Mouse (Mus musculus) midbrain, embryonic 12.5 days (tissue): Measurements from ENCODE around the gene Olfr750. TPM values are rescaled to one million over a fixed set of nuclear protein-coding genes. Genes with fewer than 3 reads are reported as not detected.

Experiments used
- ATAC-seq: fragments of 200-750 bp; cut with Nextera tagmentation; 2 replicates; pipeline ENCODE4 v1.8.0; 2017; ENCODE audit warnings: low read depth, moderate TSS enrichment, moderate library complexity; ENCODE audit not compliant: low FRiP score
- H3K27ac ChIP-seq: fragments of 300-500 bp; sonication (generic); replicated peaks from 2 replicates; pipeline ENCODE4 v1.5.1; 2016; ENCODE audit warnings: mild to moderate bottlenecking
- H3K27me3 ChIP-seq: fragments of 300-500 bp; sonication (generic); 2 replicates; pipeline ENCODE4 v1.6.1; 2016; ENCODE audit warnings: mild to moderate bottlenecking
- H3K36me3 ChIP-seq: fragments of 300-500 bp; sonication (generic); 2 replicates; pipeline ENCODE4 v1.6.1; 2016
- H3K4me1 ChIP-seq: fragments of 300-500 bp; sonication (generic); 2 replicates; pipeline ENCODE4 v1.6.1; 2016
- H3K4me2 ChIP-seq: fragments of 300-500 bp; sonication (generic); replicated peaks from 2 replicates; pipeline ENCODE4 v1.6.1; 2016; ENCODE audit warnings: mild to moderate bottlenecking, moderate library complexity
- H3K4me3 ChIP-seq: fragments of 300-500 bp; sonication (generic); 2 replicates; pipeline ENCODE4 v1.5.1; 2016; ENCODE audit warnings: mild to moderate bottlenecking
- H3K9ac ChIP-seq: fragments of 300-500 bp; sonication (generic); replicated peaks from 2 replicates; pipeline ENCODE4 v1.6.1; 2016; ENCODE audit warnings: mild to moderate bottlenecking, moderate library complexity
- H3K9me3 ChIP-seq: fragments of 300-500 bp; sonication (generic); 2 replicates; pipeline ENCODE4 v1.6.1; 2016; ENCODE audit warnings: mild to moderate bottlenecking
- WGBS: fragments of 180-500 bp; shearing (Covaris S2); methylation state at CpG from one replicate; pipeline ENCODE4 v1.1.7; 2016; 5-methylcytosine and 5-hydroxymethylcytosine counted together
- polyA plus RNA-seq: library from polyadenylated mRNA; unstranded; fragments of >200 nt; fragmentation: Nextera tagmentation; extraction: Ambion mirVana; gene quantifications from 2 replicates; pipeline ENCODE4 v1.2.1, GENCODE M21; 2016

The Olfr750 gene
- polyA plus RNA-seq, 1 experiment from 2014 or later = 0.03 TPM

DNA sequence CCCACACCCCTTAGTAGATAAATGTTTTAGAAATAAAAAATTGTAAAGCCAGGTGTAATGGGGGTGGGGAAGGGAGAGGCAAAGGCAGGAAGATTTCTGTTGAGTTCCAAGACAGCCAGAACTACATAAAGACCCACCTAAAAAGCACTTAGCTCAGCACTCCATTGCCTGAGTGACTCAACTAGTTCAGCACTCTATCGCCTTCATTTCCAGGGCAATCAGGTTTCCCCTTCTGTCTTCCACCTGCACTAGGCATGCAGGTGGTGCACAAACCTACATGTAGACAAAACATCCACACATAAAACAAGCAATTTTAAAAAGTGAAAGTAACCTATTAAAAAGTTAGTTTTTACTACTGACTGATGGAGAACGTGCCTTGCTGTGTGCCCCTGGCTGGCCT lies 10.9 kb upstream of the Olfr750 start:
- H3K4me2 ChIP-seq = no peak overlapping the region
- ATAC-seq = no peak
- no peak overlapping the region for H3K4me3 ChIP-seq
- peaks cover 34% of the 10 kb centered on the region for H3K27me3 ChIP-seq
- WGBS = 80% methylated on average over 2 of the region's 2 CpGs
- H3K27ac ChIP-seq = no peak overlapping the region
- no peak overlapping the region for H3K9ac ChIP-seq
- H3K9me3 ChIP-seq = no peaks in the 10 kb centered on the region
- no peaks in the 10 kb centered on the region for H3K36me3 ChIP-seq
- peaks cover 22% of the 10 kb centered on the region for H3K4me1 ChIP-seq

DNA sequence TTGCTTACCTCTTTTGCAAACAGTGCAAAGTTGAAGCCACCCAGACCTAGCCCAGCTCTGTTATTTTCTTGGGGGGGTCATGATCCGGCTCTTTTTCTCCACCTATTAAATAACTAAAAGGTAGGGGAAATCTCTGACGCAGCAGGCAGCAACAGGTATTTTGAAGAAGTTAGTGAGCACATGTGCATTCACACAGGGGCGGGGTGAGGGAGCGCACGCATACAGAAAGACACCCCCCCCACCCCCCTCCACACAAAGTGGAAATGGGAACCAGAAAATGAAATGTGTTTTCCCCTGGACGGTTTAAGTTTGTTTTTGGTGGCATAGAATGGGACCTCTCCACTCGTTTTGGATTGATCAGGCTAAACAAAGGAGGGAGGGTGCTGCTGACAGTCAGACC lies 9.6 kb upstream of the Olfr750 start:
- 6% methylated on average over 7 of the region's 7 CpGs for WGBS
- no peak overlapping the region for H3K27ac ChIP-seq
- peaks cover 36% of the 10 kb centered on the region for H3K27me3 ChIP-seq
- no peak overlapping the region for H3K9ac ChIP-seq
- ATAC-seq = no peak
- peak overlapping the region; percentile 70 for H3K4me2 ChIP-seq
- no peaks in the 10 kb centered on the region for H3K36me3 ChIP-seq
- peaks cover 20% of the 10 kb centered on the region for H3K4me1 ChIP-seq
- peak overlapping the region; percentile 51 for H3K4me3 ChIP-seq
- no peaks in the 10 kb centered on the region for H3K9me3 ChIP-seq

DNA sequence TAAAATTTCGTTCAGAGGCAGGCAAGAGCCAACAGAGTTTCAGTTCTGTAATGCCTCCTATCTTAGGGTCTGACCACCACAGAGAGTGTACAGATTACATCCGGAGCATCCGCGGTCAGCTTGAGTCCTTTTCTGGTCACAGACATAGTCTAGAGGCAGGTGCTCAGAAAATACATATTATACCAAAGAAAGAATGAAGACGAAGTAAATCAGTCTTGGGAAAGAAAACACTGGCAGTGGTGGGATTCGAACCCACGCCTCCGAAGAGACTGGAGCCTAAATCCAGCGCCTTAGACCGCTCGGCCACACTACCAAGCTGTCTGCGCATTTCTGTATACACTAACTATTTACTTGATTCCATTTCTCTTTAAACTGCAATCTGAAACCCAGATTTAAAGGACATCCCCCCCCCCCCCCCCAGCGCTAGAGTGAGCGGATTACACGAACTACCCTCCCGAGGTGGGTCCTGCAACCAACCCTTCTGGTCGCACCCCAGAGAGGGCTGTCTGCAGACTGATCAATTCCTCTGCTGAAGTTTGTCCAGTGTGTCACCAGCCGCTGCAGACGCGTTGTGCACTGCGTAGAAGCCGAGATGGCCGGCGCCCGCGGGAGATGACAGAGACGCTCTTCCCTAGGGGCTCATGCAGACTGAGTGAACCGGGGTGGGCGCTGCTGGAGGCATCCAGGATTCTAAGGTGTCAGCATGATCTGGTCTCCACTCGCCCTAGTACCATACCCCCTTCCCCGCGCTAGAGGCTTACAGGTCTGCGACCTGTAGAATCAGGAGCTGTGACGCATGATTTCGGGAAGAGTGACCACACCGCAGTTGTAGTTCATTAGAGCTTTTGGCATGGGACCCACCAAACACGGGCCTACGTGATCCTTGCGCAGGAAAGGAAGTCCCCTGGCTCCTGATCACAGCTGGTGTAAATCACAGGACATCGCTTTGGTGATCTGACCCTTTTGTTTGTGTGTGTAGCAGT lies 8.7 kb upstream of the Olfr750 start:
- H3K27me3 ChIP-seq = peaks cover 36% of the 10 kb centered on the region
- ATAC-seq = peak; percentile 74
- no peaks in the 10 kb centered on the region for H3K36me3 ChIP-seq
- peak overlapping the region; percentile 51 for H3K4me3 ChIP-seq
- H3K4me2 ChIP-seq = peak overlapping the region; percentile 70
- H3K4me1 ChIP-seq = peaks cover 13% of the 10 kb centered on the region
- H3K9ac ChIP-seq = peak overlapping the region; percentile 54
- H3K27ac ChIP-seq = no peak overlapping the region
- H3K9me3 ChIP-seq = no peaks in the 10 kb centered on the region
- WGBS = 2% methylated on average over 40 of the region's 40 CpGs

DNA sequence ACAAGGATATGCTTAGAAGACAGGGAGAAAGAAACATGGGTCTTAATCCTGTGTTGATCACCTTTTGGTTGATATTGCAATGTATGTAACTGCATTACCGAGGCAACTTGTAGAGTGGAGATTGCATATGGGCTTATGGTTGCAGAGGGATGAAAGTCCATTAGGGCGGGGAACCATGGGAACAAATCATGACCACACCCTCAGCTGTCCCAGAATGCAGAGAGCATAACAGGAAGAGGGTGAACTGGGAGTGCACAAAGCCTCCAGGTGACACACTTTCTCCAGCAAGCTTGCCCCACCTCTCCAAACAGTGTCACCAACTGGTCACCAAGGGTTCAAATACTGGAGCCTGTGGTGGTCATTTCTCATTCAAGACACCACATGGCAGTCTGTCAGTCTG lies 6.8 kb upstream of the Olfr750 start:
- Histone ChIP-seq H3K27me3 (peaks cover 29% of the 10 kb centered on the region), H3K4me1 (peaks cover 13% of the 10 kb centered on the region), H3K36me3 (no peaks in the 10 kb centered on the region), H3K27ac (no peak overlapping the region), H3K4me3 (no peak overlapping the region), H3K9me3 (no peaks in the 10 kb centered on the region), H3K9ac (no peak overlapping the region), H3K4me2 (no peak overlapping the region)
- no peak for ATAC-seq
- WGBS = 96% methylated on average over 2 of the region's 2 CpGs

DNA sequence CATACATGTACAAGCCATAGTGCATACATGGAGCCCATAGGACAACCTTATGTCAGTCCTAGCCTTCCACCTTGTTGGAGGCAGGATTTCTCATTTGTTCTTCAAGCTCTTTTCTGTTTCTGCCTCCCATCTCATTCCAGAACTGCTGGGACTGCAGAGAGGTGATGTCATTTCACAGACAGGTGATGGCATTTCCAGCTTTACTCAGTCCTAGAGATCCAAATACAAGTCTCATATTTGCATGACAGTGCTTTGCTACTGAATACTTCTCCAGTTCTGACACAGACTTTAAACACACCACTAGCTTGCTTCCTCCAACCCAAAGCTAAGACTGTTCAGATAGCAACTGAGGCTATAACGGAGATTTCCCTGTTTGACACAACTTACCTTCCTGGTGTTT lies 4.9 kb upstream of the Olfr750 start:
- 87% methylated on average over 1 of the region's 1 CpGs for WGBS
- Histone ChIP-seq H3K4me3 (no peak overlapping the region), H3K36me3 (no peaks in the 10 kb centered on the region)

DNA sequence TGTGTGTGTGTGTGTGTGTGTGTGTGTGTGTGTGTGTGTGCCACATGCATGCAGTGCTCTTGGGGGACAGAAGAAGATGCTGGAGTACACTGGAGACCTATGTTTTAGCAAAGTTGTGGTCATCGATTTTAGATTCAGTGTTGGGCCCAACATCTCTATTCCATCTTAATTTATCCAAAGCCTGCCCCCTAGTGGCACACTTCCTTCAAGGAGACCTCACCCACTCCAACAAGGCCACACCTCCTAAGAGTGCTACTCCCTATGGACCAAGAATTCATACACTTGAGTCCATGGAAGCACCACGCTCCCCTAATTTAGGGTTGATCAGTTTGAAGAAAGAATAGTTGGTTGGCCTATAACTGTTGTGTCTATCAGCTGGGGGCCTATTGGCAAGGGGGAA lies 4.6 kb downstream of the Olfr750 start:
- H3K4me1 ChIP-seq = no peaks in the 10 kb centered on the region
- H3K9me3 ChIP-seq = no peaks in the 10 kb centered on the region
- H3K4me3 ChIP-seq = no peak overlapping the region
- no peaks in the 10 kb centered on the region for H3K36me3 ChIP-seq
- 0 out of 2 replicates have a peak, but pooled peaks cover 4% of the 10 kb centered on the region for H3K27me3 ChIP-seq
- 80% methylated on average over 2 of the region's 2 CpGs for WGBS
- H3K27ac ChIP-seq = no peak overlapping the region
- H3K9ac ChIP-seq = no peak overlapping the region
- H3K4me2 ChIP-seq = no peak overlapping the region
- ATAC-seq = no peak

More for the DNA sequence above, 4.9 kb upstream of the Olfr750 start:
- no peak for ATAC-seq
- Histone ChIP-seq H3K27ac (no peak overlapping the region), H3K9ac (no peak overlapping the region), H3K27me3 (peaks cover 22% of the 10 kb centered on the region), H3K4me2 (no peak overlapping the region), H3K9me3 (no peaks in the 10 kb centered on the region), H3K4me1 (peaks cover 13% of the 10 kb centered on the region)

DNA sequence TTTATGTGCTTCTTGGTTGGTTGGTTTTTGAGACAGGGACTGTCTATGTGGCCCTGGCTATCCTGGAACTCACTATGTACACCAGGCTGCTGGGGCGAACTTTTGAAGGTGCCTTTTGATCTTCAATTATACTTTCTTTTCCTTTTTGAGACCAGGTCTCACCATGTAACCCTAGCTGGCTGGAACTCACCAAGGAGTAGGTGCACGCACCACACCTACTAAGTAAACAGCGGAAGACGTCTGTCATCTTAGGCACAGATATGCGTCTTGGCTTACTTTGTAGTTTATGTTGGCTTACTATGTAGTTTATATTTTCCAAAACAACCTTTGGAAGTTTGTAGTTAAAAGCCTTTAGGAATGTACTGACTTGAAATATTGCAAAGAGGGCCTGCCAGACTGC lies 5.3 kb downstream of the Olfr750 start:
- no peak for ATAC-seq
- Histone ChIP-seq H3K9me3 (no peaks in the 10 kb centered on the region), H3K9ac (no peak overlapping the region), H3K27ac (no peak overlapping the region), H3K4me1 (no peaks in the 10 kb centered on the region), H3K36me3 (no peaks in the 10 kb centered on the region), H3K4me3 (no peak overlapping the region), H3K27me3 (0 out of 2 replicates have a peak, but pooled peaks cover 4% of the 10 kb centered on the region), H3K4me2 (no peak overlapping the region)
- 92% methylated on average over 5 of the region's 5 CpGs for WGBS

DNA sequence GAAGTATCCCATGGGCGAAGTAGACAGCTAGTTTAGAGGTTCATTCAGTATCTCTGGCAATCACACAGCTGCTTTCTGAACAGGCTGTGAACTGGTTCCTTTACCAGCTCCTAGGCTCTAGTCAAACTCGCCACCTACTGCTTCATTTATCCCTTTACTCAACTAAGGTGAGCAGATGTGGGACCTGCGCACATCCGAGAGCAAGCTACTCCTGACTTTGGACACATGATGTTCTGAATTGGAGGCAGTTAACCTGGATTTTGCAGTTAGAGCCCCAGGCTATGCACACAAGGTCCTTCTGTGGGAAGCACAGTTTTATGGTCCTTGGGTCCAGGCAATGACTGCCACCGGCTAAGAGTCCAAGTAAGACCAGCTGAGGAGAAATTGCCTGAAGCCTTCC lies 13.5 kb downstream of the Olfr750 start:
- Histone ChIP-seq H3K9me3 (no peaks in the 10 kb centered on the region), H3K27me3 (no peaks in the 10 kb centered on the region), H3K9ac (no peak overlapping the region), H3K4me3 (no peak overlapping the region), H3K36me3 (no peaks in the 10 kb centered on the region), H3K27ac (no peak overlapping the region), H3K4me2 (no peak overlapping the region), H3K4me1 (0 out of 2 replicates have a peak, but pooled peaks cover 2% of the 10 kb centered on the region)
- WGBS = 89% methylated on average over 5 of the region's 5 CpGs
- no peak for ATAC-seq

DNA sequence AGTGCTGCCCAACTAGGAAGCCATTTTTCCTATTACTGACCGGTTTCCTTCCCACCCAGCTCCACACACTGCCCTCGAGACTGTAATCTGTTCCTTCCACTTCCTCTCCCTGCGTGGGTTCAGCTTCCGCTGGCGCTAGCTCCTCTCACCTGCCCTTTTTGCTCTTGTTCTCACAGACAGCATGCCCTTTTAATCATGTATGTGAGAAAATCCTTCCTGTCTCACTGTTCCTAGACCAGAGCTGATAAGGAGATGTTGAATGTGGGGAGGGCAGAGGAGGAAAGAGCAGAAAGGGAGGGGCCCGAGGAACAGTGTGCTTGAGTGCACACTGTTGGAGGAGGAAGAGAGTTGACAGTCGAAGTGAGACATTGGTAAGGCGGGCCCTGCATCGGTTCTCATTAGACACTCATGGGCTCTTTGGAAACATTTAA lies 16.8 kb downstream of the Olfr750 start, which contains the start of gene Rnase12:
TSS of gene Rnase12 (minus strand) at position 261 of the 431 bp plus-strand sequence.
- no peaks in the 10 kb centered on the region for H3K36me3 ChIP-seq
- H3K27me3 ChIP-seq = no peaks in the 10 kb centered on the region; the same call in 1 of the 2 replicates
- H3K4me1 ChIP-seq = peaks cover 12% of the 10 kb centered on the region; the same call in 1 of the 2 replicates
- no peak within 1 kb of the TSS for H3K4me3 ChIP-seq
- no peak within 1 kb of the TSS for H3K9ac ChIP-seq
- no peaks in the 10 kb centered on the region for H3K9me3 ChIP-seq
- H3K27ac ChIP-seq = no peak within 1 kb of the TSS
- 75% methylated on average over 9 of the region's 9 CpGs for WGBS
- H3K4me2 ChIP-seq = no peak within 1 kb of the TSS
- no peak for ATAC-seq

DNA sequence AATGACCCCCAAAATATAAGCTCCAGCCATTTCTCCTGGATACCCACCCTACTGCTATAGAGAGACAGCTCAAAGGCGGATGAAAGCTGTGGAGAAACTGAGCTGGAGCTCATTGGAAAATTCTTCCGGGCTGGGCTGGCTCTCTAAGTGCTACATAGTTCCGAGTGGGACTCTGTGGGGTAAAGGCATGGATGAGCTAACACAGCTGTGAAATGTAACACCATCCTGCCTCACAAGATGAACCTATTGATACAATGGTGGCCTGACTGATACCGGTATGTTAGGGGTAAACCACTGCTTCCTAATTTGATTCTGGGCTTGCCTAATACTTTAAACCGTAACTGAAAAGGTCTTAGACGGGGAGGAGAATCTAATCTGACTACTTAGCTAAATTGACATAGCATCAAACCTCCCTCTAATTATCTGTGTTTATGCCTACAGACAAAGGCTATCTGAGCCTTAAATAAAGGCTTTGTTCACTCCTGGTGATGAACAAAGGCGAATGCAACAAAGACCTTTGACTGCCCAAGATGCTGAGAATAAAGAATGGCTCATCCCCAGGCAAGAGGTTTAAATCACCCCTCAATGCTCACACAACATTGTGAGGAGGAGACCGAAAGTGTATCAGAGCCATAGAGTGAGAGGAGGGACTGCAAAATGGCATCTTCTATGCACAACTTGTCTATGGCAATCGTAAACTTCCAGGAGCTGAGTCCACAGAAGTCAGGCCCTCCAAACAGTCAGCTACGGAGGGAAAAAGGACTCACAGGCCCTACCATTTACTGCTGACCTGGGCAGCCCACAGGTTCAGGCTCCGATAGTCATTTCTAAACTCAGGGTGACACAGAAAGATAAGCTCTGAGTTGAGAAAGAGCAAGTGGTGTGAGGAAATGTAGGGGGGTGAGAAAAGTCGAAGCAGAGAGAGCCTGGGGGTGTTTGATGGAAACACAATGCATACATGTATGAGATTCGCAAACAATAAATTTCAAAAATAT lies 19.7 kb downstream of the Olfr750 start:
- WGBS = 21% methylated on average over 13 of the region's 13 CpGs

DNA sequence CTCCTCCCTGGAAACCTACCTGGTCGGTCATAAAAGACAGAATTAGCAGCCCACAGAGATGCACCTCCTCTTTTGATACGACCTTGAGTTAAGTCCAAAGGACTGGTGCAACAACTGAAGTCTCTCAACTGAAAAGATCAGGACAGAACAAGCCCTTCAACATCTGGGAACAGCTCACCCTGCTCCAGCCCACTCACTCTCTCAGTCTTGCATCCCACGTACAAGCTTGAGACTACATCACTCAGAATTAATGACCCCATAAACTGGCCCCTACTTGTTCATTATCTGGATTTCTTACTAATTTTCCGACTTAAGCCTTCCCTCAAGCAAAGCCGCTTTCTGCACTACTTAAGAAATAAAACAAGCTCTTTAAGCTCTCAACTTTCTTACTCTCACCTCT lies 21.1 kb downstream of the Olfr750 start:
- Histone ChIP-seq H3K36me3 (no peaks in the 10 kb centered on the region), H3K9me3 (no peaks in the 10 kb centered on the region), H3K9ac (no peak overlapping the region), H3K4me3 (no peak overlapping the region), H3K4me1 (peaks cover 12% of the 10 kb centered on the region; the same call in 1 of the 2 replicates), H3K4me2 (no peak overlapping the region), H3K27me3 (peaks cover 4% of the 10 kb centered on the region; the same call in 1 of the 2 replicates), H3K27ac (no peak overlapping the region)
- ATAC-seq = no peak
- WGBS = 39% methylated on average over 5 of the region's 5 CpGs

More for the DNA sequence above, 19.7 kb downstream of the Olfr750 start:
- Histone ChIP-seq H3K4me3 (no peak overlapping the region), H3K36me3 (no peaks in the 10 kb centered on the region), H3K4me2 (peak overlapping the region; percentile 2; the same call in 1 of the 2 replicates), H3K4me1 (peaks cover 12% of the 10 kb centered on the region; the same call in 1 of the 2 replicates), H3K27me3 (peaks cover 4% of the 10 kb centered on the region; the same call in 1 of the 2 replicates), H3K27ac (no peak overlapping the region), H3K9me3 (no peaks in the 10 kb centered on the region), H3K9ac (no peak overlapping the region)
- ATAC-seq = 0 out of 2 replicates have a peak, but pooled peaks have one; percentile 38
